Mouse (Mus musculus) liver, adult 2 months (tissue): Measurements from ENCODE around the gene Sema4c.

Experiments used
- CTCF ChIP-seq: fragments of 200-500 bp; IDR thresholded peaks from 2 replicates; pipeline ENCODE4 v1.5.1; 2011; ENCODE audit warnings: low read depth, low read length, control low read depth
- POLR2A ChIP-seq: fragments of 200-500 bp; IDR thresholded peaks from 2 replicates; pipeline ENCODE4 v1.6.1; 2011; ENCODE audit warnings: low read length, control low read depth; ENCODE audit not compliant: insufficient read depth; ENCODE audit errors: extremely low read depth

DNA sequence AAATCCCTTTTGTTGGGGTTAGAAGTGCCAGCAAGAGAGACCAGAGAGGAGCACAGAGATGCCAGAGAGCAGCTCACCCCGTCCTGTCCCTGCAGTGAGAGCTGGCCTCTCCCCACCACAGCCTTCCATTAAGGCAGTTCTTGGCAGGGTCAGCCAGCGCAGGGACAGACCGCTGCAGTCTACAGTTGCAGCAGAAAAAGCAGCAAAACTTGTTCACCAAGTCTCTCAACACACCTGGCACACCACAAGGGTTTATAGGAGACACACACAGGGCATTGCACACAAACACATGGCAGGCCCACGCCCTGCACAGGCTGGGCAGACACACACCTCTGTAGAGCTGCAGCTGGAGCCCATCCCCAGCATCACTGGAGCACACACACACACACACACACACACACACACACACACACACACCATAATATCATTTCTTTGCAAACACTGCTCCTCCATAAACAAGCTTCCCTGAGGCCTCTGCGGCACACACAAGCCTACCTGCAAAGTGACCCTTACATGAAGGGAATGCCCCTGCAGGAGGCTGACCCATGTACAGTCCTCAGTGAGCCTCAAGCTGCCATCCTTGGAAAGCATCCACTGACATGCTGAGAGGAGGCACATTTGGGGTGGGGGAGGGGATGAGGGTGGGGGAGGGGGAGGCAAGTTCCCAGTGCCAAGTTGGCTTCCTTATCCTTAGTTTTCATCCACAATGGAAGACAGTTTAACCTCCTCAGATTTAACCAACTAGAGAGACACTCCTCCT is 16.2 kb upstream of the Sema4c start:
- no peak for TF ChIP-seq POLR2A
- no peak for TF ChIP-seq CTCF
